Mouse (Mus musculus): ENCODE results near the gene Snx5. TPM values are rescaled to one million over a fixed set of nuclear protein-coding genes. Genes with fewer than 3 reads are reported as not detected.

Snx5 gene
- polyA plus RNA-seq, 1 experiment from 2014 or later = 139 TPM

- no peak overlapping the region for H3K4me2 ChIP-seq (ENCODE audit: low read depth, severe bottlenecking)
- 87% methylated on average over 11 of the region's 11 CpGs for WGBS
Observed at GRCm38 (mm10) chr2:144291600-144292305, 21.0 kb upstream of the Snx5 start.

GRCm38 (mm10) chr2:144290321-144290720 lies 19.6 kb upstream of the Snx5 start:
- WGBS = 91% methylated on average over 7 of the region's 7 CpGs

More at GRCm38 (mm10) chr2:144291600-144292305, 21.0 kb upstream of the Snx5 start:
- no peak for ATAC-seq (ENCODE audit: insufficient number of reproducible peaks, low FRiP score, low TSS enrichment, low read depth)
- Histone ChIP-seq H3K27me3 (ENCODE audit: control insufficient read depth, insufficient read depth, low read length) (no peaks in the 10 kb centered on the region), H3K4me1 (ENCODE audit: control insufficient read depth, insufficient read depth, low read length) (no peaks in the 10 kb centered on the region), H3K36me3 (ENCODE audit: control insufficient read depth, insufficient read depth, low read length) (no peaks in the 10 kb centered on the region), H3K9me3 (ENCODE audit: control insufficient read depth, low read length) (no peaks in the 10 kb centered on the region), H3K27ac (replicated peaks; ENCODE audit: low read depth, low read length) (no peak overlapping the region), H3K9ac (ENCODE audit: low read length) (no peak overlapping the region), H3K4me3 (ENCODE audit: low read depth, low read length) (no peak overlapping the region)
- DNase-seq (ENCODE audit: low spot score) = no peak

GRCm38 (mm10) chr2:144281417-144281816 lies 10.7 kb upstream of the Snx5 start:
- Histone ChIP-seq H3K9me3 (ENCODE audit: control insufficient read depth, low read length) (no peaks in the 10 kb centered on the region), H3K27me3 (ENCODE audit: control insufficient read depth, insufficient read depth, low read length) (no peaks in the 10 kb centered on the region), H3K4me3 (ENCODE audit: low read depth, low read length) (no peak overlapping the region), H3K4me2 (ENCODE audit: low read depth, severe bottlenecking) (no peak overlapping the region), H3K27ac (replicated peaks; ENCODE audit: low read depth, low read length) (no peak overlapping the region), H3K36me3 (ENCODE audit: control insufficient read depth, insufficient read depth, low read length) (peaks cover 2% of the 10 kb centered on the region; the same call in 1 of the 2 replicates), H3K4me1 (ENCODE audit: control insufficient read depth, insufficient read depth, low read length) (no peaks in the 10 kb centered on the region), H3K9ac (ENCODE audit: low read length) (no peak overlapping the region)
- 63% methylated on average over 3 of the region's 3 CpGs for WGBS
- peak; percentile 28; the same call in 1 of the 2 replicates for ATAC-seq (ENCODE audit: insufficient number of reproducible peaks, low FRiP score, low TSS enrichment, low read depth)
- DNase-seq (ENCODE audit: low spot score) = no peak

More at GRCm38 (mm10) chr2:144290321-144290720, 19.6 kb upstream of the Snx5 start:
- no peak overlapping the region for H3K4me2 ChIP-seq (ENCODE audit: low read depth, severe bottlenecking)
- no peak overlapping the region for H3K9ac ChIP-seq (ENCODE audit: low read length)
- no peaks in the 10 kb centered on the region for H3K36me3 ChIP-seq (ENCODE audit: control insufficient read depth, insufficient read depth, low read length)
- no peaks in the 10 kb centered on the region for H3K9me3 ChIP-seq (ENCODE audit: control insufficient read depth, low read length)
- no peaks in the 10 kb centered on the region for H3K4me1 ChIP-seq (ENCODE audit: control insufficient read depth, insufficient read depth, low read length)
- H3K27ac ChIP-seq (replicated peaks; ENCODE audit: low read depth, low read length) = no peak overlapping the region
- DNase-seq (ENCODE audit: low spot score) = no peak
- H3K27me3 ChIP-seq (ENCODE audit: control insufficient read depth, insufficient read depth, low read length) = no peaks in the 10 kb centered on the region
- no peak for ATAC-seq (ENCODE audit: insufficient number of reproducible peaks, low FRiP score, low TSS enrichment, low read depth)
- no peak overlapping the region for H3K4me3 ChIP-seq (ENCODE audit: low read depth, low read length)

GRCm38 (mm10) chr2:144280568-144280967 lies 9.9 kb upstream of the Snx5 start:
- Histone ChIP-seq H3K4me3 (ENCODE audit: low read depth, low read length) (no peak overlapping the region), H3K4me1 (ENCODE audit: control insufficient read depth, insufficient read depth, low read length) (no peaks in the 10 kb centered on the region), H3K9me3 (ENCODE audit: control insufficient read depth, low read length) (no peaks in the 10 kb centered on the region), H3K4me2 (ENCODE audit: low read depth, severe bottlenecking) (no peak overlapping the region), H3K9ac (ENCODE audit: low read length) (no peak overlapping the region), H3K27me3 (ENCODE audit: control insufficient read depth, insufficient read depth, low read length) (no peaks in the 10 kb centered on the region), H3K27ac (replicated peaks; ENCODE audit: low read depth, low read length) (no peak overlapping the region), H3K36me3 (ENCODE audit: control insufficient read depth, insufficient read depth, low read length) (peaks cover 2% of the 10 kb centered on the region; the same call in 1 of the 2 replicates)
- DNase-seq (ENCODE audit: low spot score) (no peak), ATAC-seq (ENCODE audit: insufficient number of reproducible peaks, low FRiP score, low TSS enrichment, low read depth) (no peak)
- 82% methylated on average over 3 of the region's 3 CpGs for WGBS

- DNase-seq (ENCODE audit: low spot score) (no peak), ATAC-seq (ENCODE audit: insufficient number of reproducible peaks, low FRiP score, low TSS enrichment, low read depth) (no peak)
- 92% methylated on average over 5 of the region's 5 CpGs for WGBS
- no peaks in the 10 kb centered on the region for H3K27me3 ChIP-seq (ENCODE audit: control insufficient read depth, insufficient read depth, low read length)
- H3K4me1 ChIP-seq (ENCODE audit: control insufficient read depth, insufficient read depth, low read length) = no peaks in the 10 kb centered on the region
- no peak overlapping the region for H3K4me3 ChIP-seq (ENCODE audit: low read depth, low read length)
- H3K9me3 ChIP-seq (ENCODE audit: control insufficient read depth, low read length) = no peaks in the 10 kb centered on the region
- no peak overlapping the region for H3K9ac ChIP-seq (ENCODE audit: low read length)
- no peak overlapping the region for H3K27ac ChIP-seq (replicated peaks; ENCODE audit: low read depth, low read length)
- H3K4me2 ChIP-seq (ENCODE audit: low read depth, severe bottlenecking) = no peak overlapping the region
- peaks cover 2% of the 10 kb centered on the region; the same call in 1 of the 2 replicates for H3K36me3 ChIP-seq (ENCODE audit: control insufficient read depth, insufficient read depth, low read length)
Observed at GRCm38 (mm10) chr2:144279742-144280141, 9.0 kb upstream of the Snx5 start.

GRCm38 (mm10) chr2:144276885-144277284 lies 6.2 kb upstream of the Snx5 start:
- no peak overlapping the region for H3K4me3 ChIP-seq (ENCODE audit: low read depth, low read length)
- no peak for DNase-seq (ENCODE audit: low spot score)
- H3K9me3 ChIP-seq (ENCODE audit: control insufficient read depth, low read length) = no peaks in the 10 kb centered on the region
- H3K4me2 ChIP-seq (ENCODE audit: low read depth, severe bottlenecking) = no peak overlapping the region
- H3K27me3 ChIP-seq (ENCODE audit: control insufficient read depth, insufficient read depth, low read length) = no peaks in the 10 kb centered on the region
- WGBS = 90% methylated on average over 3 of the region's 3 CpGs
- no peaks in the 10 kb centered on the region for H3K4me1 ChIP-seq (ENCODE audit: control insufficient read depth, insufficient read depth, low read length)
- ATAC-seq (ENCODE audit: insufficient number of reproducible peaks, low FRiP score, low TSS enrichment, low read depth) = no peak
- no peak overlapping the region for H3K9ac ChIP-seq (ENCODE audit: low read length)
- no peak overlapping the region for H3K27ac ChIP-seq (replicated peaks; ENCODE audit: low read depth, low read length)
- H3K36me3 ChIP-seq (ENCODE audit: control insufficient read depth, insufficient read depth, low read length) = peaks cover 2% of the 10 kb centered on the region; the same call in 1 of the 2 replicates

- no peak overlapping the region for H3K4me2 ChIP-seq (ENCODE audit: low read depth, severe bottlenecking)
- H3K9ac ChIP-seq (ENCODE audit: low read length) = no peak overlapping the region
- WGBS = 57% methylated on average over 8 of the region's 8 CpGs
- H3K27ac ChIP-seq (replicated peaks; ENCODE audit: low read depth, low read length) = no peak overlapping the region
- H3K27me3 ChIP-seq (ENCODE audit: control insufficient read depth, insufficient read depth, low read length) = no peaks in the 10 kb centered on the region
- H3K4me1 ChIP-seq (ENCODE audit: control insufficient read depth, insufficient read depth, low read length) = no peaks in the 10 kb centered on the region; the same call in 1 of the 2 replicates
- ATAC-seq (ENCODE audit: insufficient number of reproducible peaks, low FRiP score, low TSS enrichment, low read depth) (no peak), DNase-seq (ENCODE audit: low spot score) (no peak)
- no peaks in the 10 kb centered on the region for H3K9me3 ChIP-seq (ENCODE audit: control insufficient read depth, low read length)
- peaks cover 2% of the 10 kb centered on the region; the same call in 1 of the 2 replicates for H3K36me3 ChIP-seq (ENCODE audit: control insufficient read depth, insufficient read depth, low read length)
- no peak overlapping the region for H3K4me3 ChIP-seq (ENCODE audit: low read depth, low read length)
Observed at GRCm38 (mm10) chr2:144274741-144275140, 4.0 kb upstream of the Snx5 start.

- Histone ChIP-seq H3K27me3 (ENCODE audit: control insufficient read depth, insufficient read depth, low read length) (no peaks in the 10 kb centered on the region), H3K9ac (ENCODE audit: low read length) (no peak overlapping the region), H3K4me3 (ENCODE audit: low read depth, low read length) (no peak overlapping the region), H3K36me3 (ENCODE audit: control insufficient read depth, insufficient read depth, low read length) (0 out of 2 replicates have a peak, but pooled peaks cover 2% of the 10 kb centered on the region), H3K9me3 (ENCODE audit: control insufficient read depth, low read length) (no peaks in the 10 kb centered on the region), H3K4me2 (ENCODE audit: low read depth, severe bottlenecking) (no peak overlapping the region), H3K4me1 (ENCODE audit: control insufficient read depth, insufficient read depth, low read length) (no peaks in the 10 kb centered on the region; the same call in 1 of the 2 replicates), H3K27ac (replicated peaks; ENCODE audit: low read depth, low read length) (no peak overlapping the region)
- 94% methylated on average over 12 of the region's 12 CpGs for WGBS
- ATAC-seq (ENCODE audit: insufficient number of reproducible peaks, low FRiP score, low TSS enrichment, low read depth) = no peak
- DNase-seq (ENCODE audit: low spot score) = no peak
Observed at GRCm38 (mm10) chr2:144272088-144272487, 1.4 kb upstream of the Snx5 start.

Measured in limb, embryonic 11.5 days (tissue).